In the genomic region with DNA sequence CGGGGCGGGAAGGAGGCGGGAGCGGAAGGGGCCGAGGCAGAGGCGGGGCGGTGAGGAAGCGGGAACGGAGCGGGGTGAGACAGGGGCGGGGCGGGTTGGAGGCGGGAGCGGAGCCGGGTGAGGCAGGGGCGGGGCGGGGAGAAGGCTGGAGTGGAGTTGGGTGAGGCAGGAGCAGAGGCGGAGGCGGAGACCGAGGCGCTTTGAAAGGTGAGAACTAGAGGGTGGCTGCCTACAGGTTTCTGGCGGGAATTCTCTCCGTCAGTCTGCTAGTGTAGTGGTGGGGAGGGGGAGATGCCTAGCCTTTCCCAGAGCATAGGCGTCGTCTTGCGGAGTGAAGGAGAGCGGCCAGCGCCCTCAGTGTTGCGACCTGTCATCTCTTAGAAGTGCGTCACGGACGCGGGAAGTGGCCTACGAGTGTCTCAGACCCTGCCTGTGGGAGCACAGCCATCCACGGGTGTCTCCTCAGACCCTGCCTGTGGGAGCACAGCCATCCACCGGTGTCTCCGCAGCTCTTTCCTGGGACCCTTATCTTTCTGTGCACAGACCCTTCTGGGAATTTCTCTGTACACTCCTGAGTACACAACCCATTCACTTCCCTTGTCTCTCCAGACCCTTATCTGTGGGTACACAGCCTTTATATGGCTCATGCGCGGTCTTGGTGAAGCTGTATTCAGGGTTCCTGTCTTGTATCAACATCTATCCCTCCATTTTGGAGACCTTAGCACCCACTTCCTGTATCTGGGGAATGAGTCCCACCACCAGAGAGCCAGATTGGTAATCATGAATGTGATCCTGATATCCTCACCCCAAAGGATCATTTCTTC, we compare ENCODE assay signal across 8 mouse cellular contexts. TPM values are rescaled to one million over a fixed set of nuclear protein-coding genes. Genes with fewer than 3 reads are reported as not detected.
DNase-seq lines count a peak whose midpoint lies in the region; ATAC-seq and TF ChIP-seq lines count a peak whose summit lies in the region.

A gene (plus strand): TSS at position 141 of the 824 bp plus-strand sequence.

- peak; percentile 96 for DNase-seq in CD4-positive, CD25-positive, alpha-beta regulatory T cell, adult 2 months (ENCODE audit: low read depth, low spot score)
- DNase-seq in fibroblast of lung, adult 2 months (ENCODE audit: low read depth) = peak; percentile 43
- peak; percentile 97 to 98 for DNase-seq in kidney, postnatal 25 days
- peak; percentile 79 to 85 (median 83) for DNase-seq in liver, embryonic 14.5 days (ENCODE audit: low read depth in 3 of 3, low spot score in 3 of 3)
- peak; percentile 90 for DNase-seq in neural tube, embryonic 11.5 days (ENCODE audit: low spot score)
- peak; percentile 99 for DNase-seq in stomach, postnatal 0 days (ENCODE audit: low spot score)

- H3K4me1 ChIP-seq in brown adipose tissue, adult 24 weeks (ENCODE audit: control insufficient read depth, insufficient read depth, insufficient read length, low read length) = peaks cover 6% of the 10 kb centered on the region
- peaks cover 2 to 20% of the 10 kb centered on the region in 2 experiments; a peak in 3 of 4 replicates for H3K4me1 ChIP-seq in heart, embryonic 14.5 days (ENCODE audit: control insufficient read depth in 2 of 2, insufficient read depth in 2 of 2, low read length in 2 of 2)
- peaks cover 15 to 19% of the 10 kb centered on the region in 2 experiments for H3K4me1 ChIP-seq in liver, embryonic 14.5 days (replicated peaks; ENCODE audit: control insufficient read depth in 2 of 2, insufficient read depth in 2 of 2, low read length in 1 of 2)
- peaks cover 14% of the 10 kb centered on the region for H3K4me1 ChIP-seq in neural tube, embryonic 11.5 days (ENCODE audit: control insufficient read depth, insufficient read depth, low read length)
- H3K4me1 ChIP-seq in stomach, postnatal 0 days (replicated peaks; ENCODE audit: control insufficient read depth, insufficient read depth) = no peaks in the 10 kb centered on the region

- H3K27ac ChIP-seq in brown adipose tissue, adult 24 weeks (replicated peaks; ENCODE audit: low read depth, low read length) = peak within 1 kb of the TSS; percentile 74
- H3K27ac ChIP-seq in heart, embryonic 14.5 days (replicated peaks in 1 of 2; ENCODE audit: control insufficient read depth in 1 of 2, insufficient read depth in 1 of 2, low read depth in 2 of 2, low read length in 2 of 2) = peak within 1 kb of the TSS; percentile 85 to 93
- peak within 1 kb of the TSS; percentile 78 for H3K27ac ChIP-seq in liver, embryonic 14.5 days
- H3K27ac ChIP-seq in neural tube, embryonic 11.5 days (ENCODE audit: low read depth, low read length) = peak within 1 kb of the TSS; percentile 49; the same call in 1 of the 2 replicates
- peak within 1 kb of the TSS; percentile 86 for H3K27ac ChIP-seq in stomach, postnatal 0 days (replicated peaks)

- peak within 1 kb of the TSS; percentile 82 for H3K9ac ChIP-seq in heart, embryonic 14.5 days (ENCODE audit: low read length)
- H3K9ac ChIP-seq in liver, embryonic 14.5 days (replicated peaks) = peak within 1 kb of the TSS; percentile 86
- H3K9ac ChIP-seq in neural tube, embryonic 11.5 days (ENCODE audit: low read length) = peak within 1 kb of the TSS; percentile 76
- peak within 1 kb of the TSS; percentile 69 for H3K9ac ChIP-seq in stomach, postnatal 0 days (ENCODE audit: low read length)

- H3K4me2 ChIP-seq in heart, embryonic 14.5 days (ENCODE audit: low read length) = peak within 1 kb of the TSS; percentile 87
- peak within 1 kb of the TSS; percentile 90 for H3K4me2 ChIP-seq in liver, embryonic 14.5 days (ENCODE audit: low read depth)
- peak within 1 kb of the TSS; percentile 88 for H3K4me2 ChIP-seq in neural tube, embryonic 11.5 days (ENCODE audit: low read depth)
- peak within 1 kb of the TSS; percentile 57 for H3K4me2 ChIP-seq in stomach, postnatal 0 days (replicated peaks; ENCODE audit: low read depth)

- H3K27me3 ChIP-seq in heart, embryonic 14.5 days (ENCODE audit: control insufficient read depth, insufficient read depth, low read length) = no peaks in the 10 kb centered on the region
- no peaks in the 10 kb centered on the region for H3K27me3 ChIP-seq in liver, embryonic 14.5 days (ENCODE audit: control insufficient read depth, insufficient read depth, low read length)
- H3K27me3 ChIP-seq in neural tube, embryonic 11.5 days (ENCODE audit: control insufficient read depth, insufficient read depth, low read length) = no peaks in the 10 kb centered on the region
- no peaks in the 10 kb centered on the region for H3K27me3 ChIP-seq in stomach, postnatal 0 days (ENCODE audit: control insufficient read depth, insufficient read depth, low read length)

- H3K36me3 ChIP-seq in heart, embryonic 14.5 days (ENCODE audit: control insufficient read depth, insufficient read depth, low read length) = no peaks in the 10 kb centered on the region
- H3K36me3 ChIP-seq in liver, embryonic 14.5 days (replicated peaks; ENCODE audit: control insufficient read depth, insufficient read depth, low read depth) = no peaks in the 10 kb centered on the region
- H3K36me3 ChIP-seq in neural tube, embryonic 11.5 days (ENCODE audit: control insufficient read depth, insufficient read depth, low read length) = no peaks in the 10 kb centered on the region
- no peaks in the 10 kb centered on the region for H3K36me3 ChIP-seq in stomach, postnatal 0 days (ENCODE audit: control insufficient read depth, insufficient read depth, low read length)

- H3K4me3 ChIP-seq in brown adipose tissue, adult 24 weeks (ENCODE audit: insufficient read depth, low read depth, low read length) = peak within 1 kb of the TSS; percentile 84
- peak within 1 kb of the TSS; percentile 67 to 97 for H3K4me3 ChIP-seq in heart, embryonic 14.5 days (ENCODE audit: control insufficient read depth in 1 of 2, insufficient read depth in 1 of 2, low read depth in 1 of 2, low read length in 2 of 2)
- peak within 1 kb of the TSS; percentile 73 to 80 for H3K4me3 ChIP-seq in liver, embryonic 14.5 days (ENCODE audit: insufficient read depth in 1 of 2, low read depth in 2 of 2, low read length in 2 of 2)
- H3K4me3 ChIP-seq in neural tube, embryonic 11.5 days (ENCODE audit: low read depth, low read length) = peak within 1 kb of the TSS; percentile 59
- peak within 1 kb of the TSS; percentile 63 for H3K4me3 ChIP-seq in stomach, postnatal 0 days (ENCODE audit: low read depth, low read length)

- H3K9me3 ChIP-seq in heart, embryonic 14.5 days (ENCODE audit: control insufficient read depth, low read length) = no peaks in the 10 kb centered on the region
- no peaks in the 10 kb centered on the region for H3K9me3 ChIP-seq in liver, embryonic 14.5 days (ENCODE audit: control insufficient read depth, low read length)
- H3K9me3 ChIP-seq in neural tube, embryonic 11.5 days (ENCODE audit: control insufficient read depth, low read length) = no peaks in the 10 kb centered on the region
- H3K9me3 ChIP-seq in stomach, postnatal 0 days (ENCODE audit: control insufficient read depth, low read length) = no peaks in the 10 kb centered on the region

- TF ChIP-seq CTCF in liver, embryonic 14.5 days (IDR thresholded peaks at IDR 0.05; ENCODE audit: low read depth) = peak; percentile 18; the same call in 1 of the 2 replicates
- no peak for TF ChIP-seq CTCF in stomach, postnatal 0 days (IDR thresholded peaks at IDR 0.05; ENCODE audit: low read depth)

- TF ChIP-seq EP300 in liver, embryonic 14.5 days (IDR thresholded peaks at IDR 0.05; ENCODE audit: low read depth) = no peak
- no peak for TF ChIP-seq EP300 in stomach, postnatal 0 days (optimal IDR thresholded peaks at IDR 0.05)

- peak; percentile 99 for ATAC-seq in heart, embryonic 14.5 days (ENCODE audit: insufficient number of reproducible peaks, insufficient read depth, low FRiP score, low read depth)
- peak; percentile 98 for ATAC-seq in liver, embryonic 14.5 days (ENCODE audit: insufficient read depth)
- peak; percentile 98 for ATAC-seq in neural tube, embryonic 11.5 days (ENCODE audit: insufficient read depth, low FRiP score, low TSS enrichment)
- peak; percentile 99 for ATAC-seq in stomach, postnatal 0 days (ENCODE audit: low FRiP score, low TSS enrichment)

- WGBS in heart, embryonic 14.5 days = under 1% methylated on average over 30 of the region's 39 CpGs
- WGBS in liver, embryonic 14.5 days (ENCODE audit: insufficient replicate concordance) = under 1% methylated on average over 37 of the region's 39 CpGs
- WGBS in neural tube, embryonic 11.5 days = 3% methylated on average over 31 of the region's 39 CpGs
- WGBS in stomach, postnatal 0 days = 3% methylated on average over 22 of the region's 39 CpGs

RNA-seq across cellular contexts. Expression of the gene that starts here (rescaled TPM):
- polyA plus RNA-seq in brown adipose tissue, adult 24 weeks (2012; ENCODE audit: insufficient read depth, insufficient read length, missing spikeins) = 5.5 and 7.6 TPM in 2 replicates
- 9.1 and 9.5 TPM in 2 replicates for polyA plus RNA-seq in heart, embryonic 14.5 days (2014; fragmentation: Nextera tagmentation; extraction: Ambion mirVana)
- polyA plus RNA-seq in liver, embryonic 14.5 days (2012; rRNA removed) = 8.2 and 11.1 TPM in 2 replicates
- 10.0 and 10.4 TPM in 2 replicates for polyA plus RNA-seq in liver, embryonic 14.5 days (2014; fragmentation: Nextera tagmentation; extraction: Ambion mirVana)
- 12.9 and 13.4 TPM in 2 replicates for polyA plus RNA-seq in neural tube, embryonic 11.5 days (2014; fragmentation: Nextera tagmentation; extraction: Ambion mirVana)
- 4.4 and 4.7 TPM in 2 replicates for polyA plus RNA-seq in stomach, postnatal 0 days (2015; fragmentation: Nextera tagmentation; extraction: Ambion mirVana)

Comparison
In these comparisons a context has a peak if more than half of its experiments do, and no peak if none do; other contexts are left out.
1. Peak in every context shown above with its lines: DNase-seq, ATAC-seq, H3K4me3 ChIP-seq and H3K27ac ChIP-seq.
2. DNase-seq: peak in every context shown above with its lines; median percentile 99 in stomach, postnatal 0 days; 98 in kidney, postnatal 25 days; 96 in CD4-positive, CD25-positive, alpha-beta regulatory T cell, adult 2 months; 90 in neural tube, embryonic 11.5 days; 83 in liver, embryonic 14.5 days; 43 in fibroblast of lung, adult 2 months.